Mouse (Mus musculus) thymus, postnatal 0 days (tissue): Measurements from ENCODE around the gene Zkscan16. TPM values are rescaled to one million over a fixed set of nuclear protein-coding genes. Genes with fewer than 3 reads are reported as not detected.

ENCODE experiments used
- DNase-seq: peaks from one replicate; pipeline ENCODE4 v3.0.0-alpha.2; 2015; ENCODE audit warnings: low spot score
- polyA plus RNA-seq: library from polyadenylated mRNA; unstranded; fragments of >200 nt; fragmentation: Nextera tagmentation; extraction: Ambion mirVana; gene quantifications from 2 replicates; pipeline ENCODE4 v1.2.1, GENCODE M21; 2015

Zkscan16 gene
- polyA plus RNA-seq, 1 experiment from 2014 or later: 0.07 TPM

GRCm38 (mm10) chr4:58935846-58936245, 7.6 kb upstream of the Zkscan16 start:
- no peak for DNase-seq

GRCm38 (mm10) chr4:58941638-58942037, 1.8 kb upstream of the Zkscan16 start:
- no peak for DNase-seq

GRCm38 (mm10) chr4:58942942-58943341, 486 bp upstream of the Zkscan16 start:
- no peak for DNase-seq

- peak; percentile 44 for DNase-seq
Measured at GRCm38 (mm10) chr4:58944206-58944553, 752 bp downstream of the Zkscan16 start.

- DNase-seq: no peak
Measured at GRCm38 (mm10) chr4:58944695-58945094, 1.3 kb downstream of the Zkscan16 start.

- no peak for DNase-seq
Measured at GRCm38 (mm10) chr4:58948391-58948790, 5.0 kb downstream of the Zkscan16 start.

- DNase-seq: no peak
Measured at GRCm38 (mm10) chr4:58952630-58953029, 9.2 kb downstream of the Zkscan16 start.

- DNase-seq: no peak
Measured at GRCm38 (mm10) chr4:58961719-58962118, 18.3 kb downstream of the Zkscan16 start.

GRCm38 (mm10) chr4:58963271-58963670, 19.8 kb downstream of the Zkscan16 start:
- no peak for DNase-seq

GRCm38 (mm10) chr4:58965136-58965535, 21.7 kb downstream of the Zkscan16 start:
- no peak for DNase-seq

GRCm38 (mm10) chr4:58970678-58971077, 27.2 kb downstream of the Zkscan16 start:
- no peak for DNase-seq

- DNase-seq: no peak
Measured at GRCm38 (mm10) chr4:58975711-58976110, 32.3 kb downstream of the Zkscan16 start.

- no peak for DNase-seq
Measured at GRCm38 (mm10) chr4:58981421-58981820, 38.0 kb downstream of the Zkscan16 start.

GRCm38 (mm10) chr4:58982806-58983205, 39.4 kb downstream of the Zkscan16 start:
- no peak for DNase-seq

GRCm38 (mm10) chr4:58985157-58985648, 41.8 kb downstream of the Zkscan16 start:
- peak; percentile 78 for DNase-seq

GRCm38 (mm10) chr4:58986540-58987190, 43.2 kb downstream of the Zkscan16 start, which contains the start of gene Ptgr1:
Gene Ptgr1, minus strand, starts transcription at chr4:58987119.
- peak; percentile 86 for DNase-seq

GRCm38 (mm10) chr4:58989303-58989898, 46.0 kb downstream of the Zkscan16 start:
- DNase-seq: no peak

GRCm38 (mm10) chr4:58990609-58991434, 47.4 kb downstream of the Zkscan16 start:
- DNase-seq: no peak

GRCm38 (mm10) chr4:58992195-58992594, 48.8 kb downstream of the Zkscan16 start:
- no peak for DNase-seq

GRCm38 (mm10) chr4:58994762-58995161, 51.3 kb downstream of the Zkscan16 start, which contains the start of gene Dnajc25:
Gene Dnajc25, plus strand, starts transcription at chr4:58995062.
- DNase-seq: no peak

GRCm38 (mm10) chr4:58995251-58995693, 51.8 kb downstream of the Zkscan16 start:
- no peak for DNase-seq

- DNase-seq: no peak
Measured at GRCm38 (mm10) chr4:58997081-58997480, 53.7 kb downstream of the Zkscan16 start.
